Mouse (Mus musculus): ENCODE measurements around the gene Efna4. TPM values are rescaled to one million over a fixed set of nuclear protein-coding genes. Genes with fewer than 3 reads are reported as not detected.

Gene Efna4
- total and polyA plus RNA-seq, 3 experiments = 0.21 to 0.86 (median 0.36) TPM

- DNase-seq = no peak
- 73% methylated on average over 10 of the region's 10 CpGs for WGBS
- H3K9ac ChIP-seq (ENCODE audit: low read depth, low read length) = no peak overlapping the region
- H3K4me1 ChIP-seq (ENCODE audit: control insufficient read depth, insufficient read depth, low read length) = peaks cover under 1% of the 10 kb centered on the region; the same call in 1 of the 2 replicates
- no peak overlapping the region for H3K27ac ChIP-seq
- no peaks in the 10 kb centered on the region; the same call in 1 of the 2 replicates for H3K27me3 ChIP-seq (ENCODE audit: control insufficient read depth, insufficient read depth, low read length)
- no peak for TF ChIP-seq CTCF (IDR thresholded peaks at IDR 0.05)
- no peak for TF ChIP-seq POLR2A (IDR thresholded peaks at IDR 0.05; ENCODE audit: insufficient read depth, low read depth, low read length)
- no peak for TF ChIP-seq EP300 (IDR thresholded peaks at IDR 0.05; ENCODE audit: insufficient read depth, low read depth, low read length)
- H3K79me2 ChIP-seq (replicated peaks; ENCODE audit: control insufficient read depth, insufficient read depth, low read length) = no peaks in the 10 kb centered on the region
- no peaks in the 10 kb centered on the region for H3K36me3 ChIP-seq (ENCODE audit: control insufficient read depth, insufficient read depth, low read length)
- intact Hi-C loops (cut with DNase I) = no loop called here
- no peak overlapping the region for H3K4me3 ChIP-seq
Observed at GRCm38 (mm10) chr3:89332013-89332412, 5.8 kb downstream of the Efna4 start.

GRCm38 (mm10) chr3:89331561-89331960, 6.3 kb downstream of the Efna4 start:
- Histone ChIP-seq H3K4me1 (ENCODE audit: control insufficient read depth, insufficient read depth, low read length) (no peaks in the 10 kb centered on the region), H3K9ac (ENCODE audit: low read depth, low read length) (no peak overlapping the region), H3K27ac (no peak overlapping the region), H3K27me3 (ENCODE audit: control insufficient read depth, insufficient read depth, low read length) (no peaks in the 10 kb centered on the region; the same call in 1 of the 2 replicates), H3K36me3 (ENCODE audit: control insufficient read depth, insufficient read depth, low read length) (no peaks in the 10 kb centered on the region), H3K4me3 (no peak overlapping the region), H3K79me2 (replicated peaks; ENCODE audit: control insufficient read depth, insufficient read depth, low read length) (no peaks in the 10 kb centered on the region)
- 74% methylated on average over 13 of the region's 13 CpGs for WGBS
- intact Hi-C loops (cut with DNase I) = no loop called here
- no peak for DNase-seq
- TF ChIP-seq EP300 (IDR thresholded peaks at IDR 0.05; ENCODE audit: insufficient read depth, low read depth, low read length) (no peak), POLR2A (IDR thresholded peaks at IDR 0.05; ENCODE audit: insufficient read depth, low read depth, low read length) (no peak)

- DNase-seq = no peak
- Histone ChIP-seq H3K9ac (ENCODE audit: low read depth, low read length) (no peak overlapping the region), H3K27me3 (ENCODE audit: control insufficient read depth, insufficient read depth, low read length) (no peaks in the 10 kb centered on the region; the same call in 1 of the 2 replicates), H3K27ac (no peak overlapping the region), H3K4me1 (ENCODE audit: control insufficient read depth, insufficient read depth, low read length) (no peaks in the 10 kb centered on the region), H3K36me3 (ENCODE audit: control insufficient read depth, insufficient read depth, low read length) (no peaks in the 10 kb centered on the region), H3K4me3 (no peak overlapping the region), H3K79me2 (replicated peaks; ENCODE audit: control insufficient read depth, insufficient read depth, low read length) (no peaks in the 10 kb centered on the region)
- 33% methylated on average over 10 of the region's 10 CpGs for WGBS
- intact Hi-C loops (cut with DNase I) = no loop called here
- TF ChIP-seq EP300 (IDR thresholded peaks at IDR 0.05; ENCODE audit: insufficient read depth, low read depth, low read length) = no peak
Observed at GRCm38 (mm10) chr3:89330948-89331347, 6.9 kb downstream of the Efna4 start.

GRCm38 (mm10) chr3:89330346-89330745, 7.5 kb downstream of the Efna4 start:
- no peaks in the 10 kb centered on the region for H3K4me1 ChIP-seq (ENCODE audit: control insufficient read depth, insufficient read depth, low read length)
- no peak for DNase-seq
- no peak overlapping the region for H3K4me3 ChIP-seq
- H3K79me2 ChIP-seq (replicated peaks; ENCODE audit: control insufficient read depth, insufficient read depth, low read length) = no peaks in the 10 kb centered on the region
- no peaks in the 10 kb centered on the region; the same call in 1 of the 2 replicates for H3K27me3 ChIP-seq (ENCODE audit: control insufficient read depth, insufficient read depth, low read length)
- intact Hi-C loops (cut with DNase I) = no loop called here
- TF ChIP-seq CTCF (IDR thresholded peaks at IDR 0.05) = no peak
- no peak for TF ChIP-seq EP300 (IDR thresholded peaks at IDR 0.05; ENCODE audit: insufficient read depth, low read depth, low read length)
- no peak for TF ChIP-seq POLR2A (IDR thresholded peaks at IDR 0.05; ENCODE audit: insufficient read depth, low read depth, low read length)
- no peak overlapping the region for H3K27ac ChIP-seq
- H3K36me3 ChIP-seq (ENCODE audit: control insufficient read depth, insufficient read depth, low read length) = no peaks in the 10 kb centered on the region
- no peak overlapping the region for H3K9ac ChIP-seq (ENCODE audit: low read depth, low read length)
- WGBS = 63% methylated on average over 3 of the region's 3 CpGs

- intact Hi-C loops (cut with DNase I) = no loop called here
- Histone ChIP-seq H3K9ac (ENCODE audit: low read depth, low read length) (no peak overlapping the region), H3K4me3 (no peak overlapping the region), H3K27ac (no peak overlapping the region), H3K36me3 (ENCODE audit: control insufficient read depth, insufficient read depth, low read length) (no peaks in the 10 kb centered on the region), H3K79me2 (replicated peaks; ENCODE audit: control insufficient read depth, insufficient read depth, low read length) (no peaks in the 10 kb centered on the region), H3K4me1 (ENCODE audit: control insufficient read depth, insufficient read depth, low read length) (no peaks in the 10 kb centered on the region), H3K27me3 (ENCODE audit: control insufficient read depth, insufficient read depth, low read length) (no peaks in the 10 kb centered on the region; the same call in 1 of the 2 replicates)
- 10% methylated on average over 4 of the region's 4 CpGs for WGBS
- DNase-seq = no peak
- no peak for TF ChIP-seq EP300 (IDR thresholded peaks at IDR 0.05; ENCODE audit: insufficient read depth, low read depth, low read length)
Observed at GRCm38 (mm10) chr3:89328623-89329022, 9.2 kb downstream of the Efna4 start.

- H3K9ac ChIP-seq (ENCODE audit: low read depth, low read length) = no peak overlapping the region
- no peak overlapping the region for H3K4me3 ChIP-seq
- H3K27ac ChIP-seq = no peak overlapping the region
- H3K79me2 ChIP-seq (replicated peaks; ENCODE audit: control insufficient read depth, insufficient read depth, low read length) = no peaks in the 10 kb centered on the region
- H3K27me3 ChIP-seq (ENCODE audit: control insufficient read depth, insufficient read depth, low read length) = no peaks in the 10 kb centered on the region; the same call in 1 of the 2 replicates
- intact Hi-C loops (cut with DNase I) = no loop called here
- TF ChIP-seq CTCF (IDR thresholded peaks at IDR 0.05) (no peak), EP300 (IDR thresholded peaks at IDR 0.05; ENCODE audit: insufficient read depth, low read depth, low read length) (no peak), POLR2A (IDR thresholded peaks at IDR 0.05; ENCODE audit: insufficient read depth, low read depth, low read length) (no peak)
- no peak for DNase-seq
- H3K4me1 ChIP-seq (ENCODE audit: control insufficient read depth, insufficient read depth, low read length) = no peaks in the 10 kb centered on the region
- WGBS = 66% methylated on average over 9 of the region's 9 CpGs
- H3K36me3 ChIP-seq (ENCODE audit: control insufficient read depth, insufficient read depth, low read length) = no peaks in the 10 kb centered on the region
Observed at GRCm38 (mm10) chr3:89327371-89327870, 10.4 kb downstream of the Efna4 start.
